9 mouse cellular contexts compared by ENCODE assay signal in the genomic region with DNA sequence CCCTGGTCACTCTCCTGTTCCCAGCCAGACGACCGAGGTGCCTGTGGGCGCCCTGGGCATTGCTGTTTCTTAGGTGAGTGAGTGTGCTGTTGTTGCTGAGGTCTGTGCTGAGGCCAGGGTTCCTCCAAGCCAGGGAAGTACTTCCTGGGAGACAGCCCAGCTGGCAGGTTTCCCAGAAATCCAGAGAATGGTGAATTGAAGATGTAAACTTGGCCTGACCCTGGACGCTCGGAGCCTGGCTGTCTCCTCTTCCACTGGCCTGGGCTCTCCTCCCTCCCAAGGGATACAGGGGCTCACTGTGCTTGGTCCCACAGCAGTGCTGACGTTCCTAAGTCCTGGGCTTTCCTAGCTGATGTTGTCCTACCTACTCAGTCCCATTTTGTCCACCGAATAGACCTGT. TPM values are rescaled to one million over a fixed set of nuclear protein-coding genes. Genes with fewer than 3 reads are reported as not detected.
DNase-seq lines count a peak whose midpoint lies in the region; ATAC-seq lines count a peak whose summit lies in the region.
"Had no signal": no experiment of that assay in that cellular context is flagged by ENCODE, and none has a peak within 500 bp of the region (broad histone marks: within the 10 kb centered on the region; RNA-seq: fewer than 3 reads in every experiment).

No protein-coding gene starts in this region.

- H3K4me3 ChIP-seq in liver, embryonic 12.5 days, result no peak overlapping the region
- no peak overlapping the region for H3K4me3 ChIP-seq in midbrain, embryonic 15.5 days

- H3K9me3 ChIP-seq in liver, embryonic 12.5 days (replicated peaks), result no peaks in the 10 kb centered on the region
- H3K9me3 ChIP-seq in midbrain, embryonic 15.5 days, result no peaks in the 10 kb centered on the region

- 68% methylated on average over 7 of the region's 7 CpGs for WGBS in liver, embryonic 12.5 days (ENCODE audit: insufficient replicate concordance)
- WGBS in midbrain, embryonic 15.5 days, result 65% methylated on average over 7 of the region's 7 CpGs

- no peak for ATAC-seq in liver, embryonic 12.5 days
- no peak for ATAC-seq in midbrain, embryonic 15.5 days (replicated peaks)

- intact Hi-C loops in heart, postnatal 36 days (cut with DNase I), result loop anchor here (2.0 kb wide), 1 partner anchor 16 kb away; no protein-coding TSS in a partner anchor

- peaks cover 26% of the 10 kb centered on the region for H3K36me3 ChIP-seq in liver, embryonic 12.5 days
- H3K36me3 ChIP-seq in midbrain, embryonic 15.5 days (replicated peaks), result no peaks in the 10 kb centered on the region

- H3K9ac ChIP-seq in liver, embryonic 12.5 days, result no peak overlapping the region
- no peak overlapping the region for H3K9ac ChIP-seq in midbrain, embryonic 15.5 days

- H3K27me3 ChIP-seq in liver, embryonic 12.5 days (replicated peaks), result peaks cover 17% of the 10 kb centered on the region
- H3K27me3 ChIP-seq in midbrain, embryonic 15.5 days (replicated peaks), result no peaks in the 10 kb centered on the region

- H3K4me1 ChIP-seq in liver, embryonic 12.5 days, result peaks cover 54% of the 10 kb centered on the region
- H3K4me1 ChIP-seq in midbrain, embryonic 15.5 days, result peaks cover 13% of the 10 kb centered on the region

- no peak overlapping the region for H3K4me2 ChIP-seq in liver, embryonic 12.5 days
- no peak overlapping the region for H3K4me2 ChIP-seq in midbrain, embryonic 15.5 days

- 0 out of 2 replicates have a peak overlapping the region, but pooled peaks have one; percentile 0 for H3K27ac ChIP-seq in liver, embryonic 12.5 days
- no peak overlapping the region for H3K27ac ChIP-seq in midbrain, embryonic 15.5 days

- DNase-seq in liver, result no peak
- peak; percentile 25 for DNase-seq in cerebellum, adult 8-10 months
- peak; percentile 70 to 72 for DNase-seq in heart, postnatal 36 days
- peak; percentile 84 for DNase-seq in lung, postnatal 14 days
- no peak for DNase-seq in thymus, postnatal 36 days
- DNase-seq in thymus, postnatal 14 days, result no peak

RNA-seq across cellular contexts. Expression of gene Il4ra, which starts 25.1 kb away (rescaled TPM):
- 4.1 and 5.2 TPM in 2 replicates for polyA plus RNA-seq in liver, embryonic 12.5 days (2016; fragmentation: Nextera tagmentation; extraction: Ambion mirVana)
- 10 to 100 TPM; 13.2 to 19.1 TPM for total RNA-seq in heart, postnatal 36 days (2021)
- 5.4 and 5.9 TPM in 2 replicates for polyA plus RNA-seq in midbrain, embryonic 15.5 days (2015; fragmentation: Nextera tagmentation; extraction: Ambion mirVana)

RNA-seq across cellular contexts. Expression of gene Il21r, which starts 26.2 kb away (rescaled TPM):
- polyA plus RNA-seq in liver, embryonic 12.5 days (2016; fragmentation: Nextera tagmentation; extraction: Ambion mirVana), result 1.1 and 1.4 TPM in 2 replicates
- total RNA-seq in heart, postnatal 36 days (2021), result under 1 TPM; 0.44 to 0.54 TPM
- 0.39 and 0.41 TPM in 2 replicates for polyA plus RNA-seq in midbrain, embryonic 15.5 days (2015; fragmentation: Nextera tagmentation; extraction: Ambion mirVana)
- total RNA-seq: gastrocnemius, adult 8-10 months had no signal

Comparison
In these comparisons a context has a peak if more than half of its experiments do, and no peak if none do; other contexts are left out.
1. DNase-seq: peak in cerebellum, adult 8-10 months (single experiment), heart, postnatal 36 days (2 of 2) and lung, postnatal 14 days (single experiment); none in liver (single experiment), thymus, postnatal 36 days (0 of 2) and thymus, postnatal 14 days (single experiment).